ENCODE assay signal across 7 mouse cellular contexts in the genomic region with DNA sequence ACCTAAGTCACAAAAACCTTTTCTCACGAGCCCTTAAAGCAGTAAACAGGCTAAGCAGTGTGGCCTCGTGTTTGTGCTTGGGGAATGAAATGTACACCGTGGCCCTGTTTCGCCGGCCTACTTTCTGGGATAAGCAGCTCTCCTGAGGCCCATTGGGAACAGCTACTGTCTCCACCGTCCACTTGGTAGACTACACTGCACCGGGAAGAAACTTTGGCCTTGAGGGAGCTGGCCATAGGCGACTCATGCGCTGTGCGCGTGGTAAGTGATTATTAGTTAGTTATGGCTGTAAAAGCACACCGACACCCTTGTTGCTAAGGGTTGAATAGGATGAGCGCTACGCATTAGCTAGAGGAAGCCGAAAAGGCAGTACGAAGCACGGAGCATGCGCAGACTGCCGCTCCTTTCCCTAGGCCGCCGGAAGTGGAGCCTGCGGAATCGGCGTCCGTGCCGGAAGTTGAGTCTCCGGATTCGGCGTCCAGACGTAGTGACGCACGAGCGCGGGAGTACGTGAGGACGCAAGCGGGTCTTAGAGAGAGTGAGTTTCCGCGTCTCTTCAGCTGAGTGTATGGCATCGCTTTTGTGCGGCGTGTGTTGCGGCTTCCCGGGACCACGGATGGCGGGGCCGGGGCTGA. TPM values are rescaled to one million over a fixed set of nuclear protein-coding genes. Genes with fewer than 3 reads are reported as not detected.
DNase-seq lines count a peak whose midpoint lies in the region; ATAC-seq lines count a peak whose summit lies in the region.

A gene (plus strand): TSS at position 342 of the 635 bp plus-strand sequence.

- H3K4me1 ChIP-seq in embryonic facial prominence, embryonic 11.5 days (ENCODE audit: control insufficient read depth, insufficient read depth, low read length), result peaks cover 2% of the 10 kb centered on the region; the same call in 1 of the 2 replicates
- peaks cover 15% of the 10 kb centered on the region for H3K4me1 ChIP-seq in limb, embryonic 10.5 days
- H3K4me1 ChIP-seq in midbrain, embryonic 13.5 days (replicated peaks), result peaks cover 34% of the 10 kb centered on the region

- H3K27me3 ChIP-seq in embryonic facial prominence, embryonic 11.5 days (ENCODE audit: control insufficient read depth, insufficient read depth, low read length), result no peaks in the 10 kb centered on the region
- H3K27me3 ChIP-seq in limb, embryonic 10.5 days (ENCODE audit: low read depth, poor library complexity, severe bottlenecking), result no peaks in the 10 kb centered on the region
- peaks cover 7% of the 10 kb centered on the region; the same call in 1 of the 2 replicates for H3K27me3 ChIP-seq in midbrain, embryonic 13.5 days

- ATAC-seq in embryonic facial prominence, embryonic 11.5 days (replicated peaks; ENCODE audit: insufficient number of reproducible peaks, low FRiP score, low TSS enrichment, low read depth), result peak; percentile 96
- peak; percentile 96 for ATAC-seq in granulocyte monocyte progenitor cell, adult 5-6 weeks (replicated peaks; ENCODE audit: poor library complexity, severe bottlenecking)
- peak; percentile 99 for ATAC-seq in midbrain, embryonic 13.5 days

- peak; percentile 98 for DNase-seq in adrenal gland, postnatal 14 days
- peak; percentile 99 for DNase-seq in embryonic facial prominence, embryonic 11.5 days (ENCODE audit: low spot score)
- DNase-seq in kidney, adult 11 months, result peak; percentile 96
- DNase-seq in limb, embryonic 10.5 days (ENCODE audit: low spot score), result peak; percentile 98
- DNase-seq in spleen, adult 12 weeks (ENCODE audit: low spot score), result peak; percentile 86

- H3K9me3 ChIP-seq in embryonic facial prominence, embryonic 11.5 days (replicated peaks; ENCODE audit: control insufficient read depth, low read length), result no peaks in the 10 kb centered on the region
- no peaks in the 10 kb centered on the region for H3K9me3 ChIP-seq in limb, embryonic 10.5 days (replicated peaks)
- no peaks in the 10 kb centered on the region for H3K9me3 ChIP-seq in midbrain, embryonic 13.5 days

- 6% methylated on average over 47 of the region's 47 CpGs for WGBS in embryonic facial prominence, embryonic 11.5 days
- WGBS in limb, embryonic 10.5 days, result 5% methylated on average over 47 of the region's 47 CpGs
- WGBS in midbrain, embryonic 13.5 days, result 4% methylated on average over 47 of the region's 47 CpGs

- H3K9ac ChIP-seq in embryonic facial prominence, embryonic 11.5 days (replicated peaks; ENCODE audit: low read length), result peak within 1 kb of the TSS; percentile 91
- H3K9ac ChIP-seq in midbrain, embryonic 13.5 days (replicated peaks), result peak within 1 kb of the TSS; percentile 89

- no peaks in the 10 kb centered on the region for H3K36me3 ChIP-seq in embryonic facial prominence, embryonic 11.5 days (replicated peaks; ENCODE audit: control insufficient read depth, insufficient read depth, low read depth, low read length)
- no peaks in the 10 kb centered on the region for H3K36me3 ChIP-seq in limb, embryonic 10.5 days
- H3K36me3 ChIP-seq in midbrain, embryonic 13.5 days, result no peaks in the 10 kb centered on the region

- H3K27ac ChIP-seq in embryonic facial prominence, embryonic 11.5 days (replicated peaks; ENCODE audit: low read depth, low read length), result peak within 1 kb of the TSS; percentile 92
- H3K27ac ChIP-seq in limb, embryonic 10.5 days, result peak within 1 kb of the TSS; percentile 96
- peak within 1 kb of the TSS; percentile 97 for H3K27ac ChIP-seq in midbrain, embryonic 13.5 days

- peak within 1 kb of the TSS; percentile 65 for H3K4me3 ChIP-seq in embryonic facial prominence, embryonic 11.5 days (ENCODE audit: low read depth, low read length)
- peak within 1 kb of the TSS; percentile 91 for H3K4me3 ChIP-seq in limb, embryonic 10.5 days
- H3K4me3 ChIP-seq in midbrain, embryonic 13.5 days (replicated peaks), result peak within 1 kb of the TSS; percentile 89

- peak within 1 kb of the TSS; percentile 64 for H3K4me2 ChIP-seq in embryonic facial prominence, embryonic 11.5 days (ENCODE audit: low read depth, low read length)
- peak within 1 kb of the TSS; percentile 70 for H3K4me2 ChIP-seq in midbrain, embryonic 13.5 days (replicated peaks)

RNA-seq across cellular contexts. Expression of the gene that starts here (rescaled TPM):
- 23.0 and 23.2 TPM in 2 replicates for total RNA-seq in adrenal gland, postnatal 14 days (2021)
- 6.7 and 6.9 TPM in 2 replicates for polyA plus RNA-seq in embryonic facial prominence, embryonic 11.5 days (2014; fragmentation: Nextera tagmentation; extraction: Ambion mirVana)
- total RNA-seq in granulocyte monocyte progenitor cell, adult 5-6 weeks (2014; fragmentation: Nextera tagmentation), result 12.1 and 17.7 TPM in 2 replicates
- total RNA-seq in granulocyte monocyte progenitor cell, adult 5-6 weeks (2017), result 16.7 and 17.3 TPM in 2 replicates
- polyA plus RNA-seq in limb, embryonic 10.5 days (2016; fragmentation: Nextera tagmentation; extraction: Ambion mirVana), result 8.4 and 9.1 TPM in 2 replicates
- polyA plus RNA-seq in midbrain, embryonic 13.5 days (2015; fragmentation: Nextera tagmentation; extraction: Ambion mirVana), result 4.8 and 6.2 TPM in 2 replicates

Comparison
In these comparisons a context has a peak if more than half of its experiments do, and no peak if none do; other contexts are left out.
1. Peak in every context shown above with its lines: DNase-seq, ATAC-seq, H3K4me3 ChIP-seq and H3K27ac ChIP-seq.